ENCODE assay signal across 10 mouse cellular contexts in genomic region chr8:84732996-84733395, GRCm38 (mm10). TPM values are rescaled to one million over a fixed set of nuclear protein-coding genes. Genes with fewer than 3 reads are reported as not detected.
A peak's percentile ranks its signal among the peaks of the same experiment; 100 is the strongest.
DNase-seq lines count a peak whose midpoint lies in the region; ATAC-seq and TF ChIP-seq lines count a peak whose summit lies in the region.
"Had no signal": no experiment of that assay in that cellular context is flagged by ENCODE, and none has a peak within 500 bp of the region (broad histone marks: within the 10 kb centered on the region; RNA-seq: fewer than 3 reads in every experiment).

No protein-coding gene starts in this region.

- H3K9me3 ChIP-seq in kidney, postnatal 0 days (replicated peaks; ENCODE audit: low read length), result no peaks in the 10 kb centered on the region
- H3K9me3 ChIP-seq in embryonic facial prominence, embryonic 14.5 days (ENCODE audit: control insufficient read depth, low read length), result no peaks in the 10 kb centered on the region
- H3K9me3 ChIP-seq in forebrain, embryonic 16.5 days (ENCODE audit: control insufficient read depth, low read length), result no peaks in the 10 kb centered on the region
- no peaks in the 10 kb centered on the region for H3K9me3 ChIP-seq in liver, embryonic 15.5 days (replicated peaks)

- no peak overlapping the region for H3K4me3 ChIP-seq in kidney, postnatal 0 days (replicated peaks; ENCODE audit: low read depth, low read length)
- H3K4me3 ChIP-seq in embryonic facial prominence, embryonic 14.5 days (ENCODE audit: low read depth, low read length), result no peak overlapping the region
- H3K4me3 ChIP-seq in forebrain, embryonic 16.5 days (replicated peaks; ENCODE audit: low read length), result no peak overlapping the region
- no peak overlapping the region for H3K4me3 ChIP-seq in liver, embryonic 15.5 days (replicated peaks)
- H3K4me3 ChIP-seq: erythroblast, embryonic 14.5 days had no signal

- TF ChIP-seq CTCF in kidney, postnatal 0 days (IDR thresholded peaks at IDR 0.05; ENCODE audit: low read depth), result no peak

- DNase-seq in kidney, postnatal 0 days (ENCODE audit: low spot score), result peak; percentile 76
- no peak for DNase-seq in kidney, adult 11 months
- peak; percentile 28 for DNase-seq in embryonic facial prominence, embryonic 14.5 days (ENCODE audit: low spot score)
- DNase-seq in thymus, adult 18-20 months, result no peak
- no peak for DNase-seq in cerebellum, postnatal 14 days
- no peak for DNase-seq in left cerebral cortex, adult 9 months (ENCODE audit: low spot score in 2 of 2)

- H3K9ac ChIP-seq in kidney, postnatal 0 days (ENCODE audit: low read depth, low read length), result no peak overlapping the region
- peak overlapping the region; percentile 7; the same call in 1 of the 2 replicates for H3K9ac ChIP-seq in embryonic facial prominence, embryonic 14.5 days (ENCODE audit: low read depth, low read length)
- H3K9ac ChIP-seq in forebrain, embryonic 16.5 days (replicated peaks; ENCODE audit: low read depth, low read length), result peak overlapping the region; percentile 15; the same call in 1 of the 2 replicates
- H3K9ac ChIP-seq in liver, embryonic 15.5 days, result no peak overlapping the region

- peak; percentile 30; the same call in 1 of the 2 replicates for ATAC-seq in kidney, postnatal 0 days (replicated peaks; ENCODE audit: low FRiP score, low read depth)
- ATAC-seq in embryonic facial prominence, embryonic 14.5 days (ENCODE audit: low read depth), result peak; percentile 22; the same call in 1 of the 2 replicates
- ATAC-seq in forebrain, embryonic 16.5 days, result no peak
- ATAC-seq in liver, embryonic 15.5 days (ENCODE audit: insufficient read depth), result no peak
- ATAC-seq: inflammation-experienced regulatory T-cells, adult 6 months had no signal

- no peaks in the 10 kb centered on the region for H3K27me3 ChIP-seq in kidney, postnatal 0 days (ENCODE audit: insufficient read depth, low read length)
- no peaks in the 10 kb centered on the region for H3K27me3 ChIP-seq in embryonic facial prominence, embryonic 14.5 days (replicated peaks; ENCODE audit: control insufficient read depth, insufficient read depth, low read length)
- H3K27me3 ChIP-seq in forebrain, embryonic 16.5 days (replicated peaks; ENCODE audit: control insufficient read depth, insufficient read depth, low read length), result no peaks in the 10 kb centered on the region
- H3K27me3 ChIP-seq in liver, embryonic 15.5 days, result peaks cover 23% of the 10 kb centered on the region

- H3K27ac ChIP-seq in kidney, postnatal 0 days, result no peak overlapping the region
- peak overlapping the region; percentile 57 for H3K27ac ChIP-seq in embryonic facial prominence, embryonic 14.5 days (replicated peaks; ENCODE audit: low read depth, low read length)
- peak overlapping the region; percentile 68 for H3K27ac ChIP-seq in forebrain, embryonic 16.5 days (ENCODE audit: low read length)
- peak overlapping the region; percentile 98 for H3K27ac ChIP-seq in liver, embryonic 15.5 days (replicated peaks)

- H3K36me3 ChIP-seq in kidney, postnatal 0 days (ENCODE audit: insufficient read depth, low read length), result no peaks in the 10 kb centered on the region
- peaks cover 6% of the 10 kb centered on the region; the same call in 1 of the 2 replicates for H3K36me3 ChIP-seq in embryonic facial prominence, embryonic 14.5 days (ENCODE audit: control insufficient read depth, insufficient read depth, low read length)
- H3K36me3 ChIP-seq in forebrain, embryonic 16.5 days (ENCODE audit: control insufficient read depth, insufficient read depth), result no peaks in the 10 kb centered on the region
- no peaks in the 10 kb centered on the region for H3K36me3 ChIP-seq in liver, embryonic 15.5 days (replicated peaks)

- peaks cover 36% of the 10 kb centered on the region for H3K4me1 ChIP-seq in kidney, postnatal 0 days (replicated peaks; ENCODE audit: insufficient read depth, low read length)
- peaks cover 53% of the 10 kb centered on the region for H3K4me1 ChIP-seq in embryonic facial prominence, embryonic 14.5 days (ENCODE audit: control insufficient read depth, insufficient read depth, low read length)
- peaks cover 95% of the 10 kb centered on the region for H3K4me1 ChIP-seq in forebrain, embryonic 16.5 days (replicated peaks; ENCODE audit: control insufficient read depth, insufficient read depth, low read length)
- H3K4me1 ChIP-seq in liver, embryonic 15.5 days (replicated peaks), result peaks cover 89% of the 10 kb centered on the region

- no peak overlapping the region for H3K4me2 ChIP-seq in kidney, postnatal 0 days (ENCODE audit: low read length)
- H3K4me2 ChIP-seq in embryonic facial prominence, embryonic 14.5 days (ENCODE audit: low read depth, low read length), result 0 out of 2 replicates have a peak overlapping the region, but pooled peaks have one; percentile 11
- no peak overlapping the region for H3K4me2 ChIP-seq in forebrain, embryonic 16.5 days (ENCODE audit: low read length)
- no peak overlapping the region for H3K4me2 ChIP-seq in liver, embryonic 15.5 days

- WGBS in kidney, postnatal 0 days, result 30% methylated on average over 6 of the region's 6 CpGs
- 14% methylated on average over 5 of the region's 6 CpGs for WGBS in embryonic facial prominence, embryonic 14.5 days
- WGBS in forebrain, embryonic 16.5 days, result 49% methylated on average over 6 of the region's 6 CpGs
- 68% methylated on average over 6 of the region's 6 CpGs for WGBS in liver, embryonic 15.5 days (ENCODE audit: insufficient replicate concordance)

RNA-seq across cellular contexts. Expression of gene G430095P16Rik, which starts 10.2 kb away (rescaled TPM):
- 1.9 and 2.5 TPM in 2 replicates for polyA plus RNA-seq in kidney, postnatal 0 days (2015; fragmentation: Nextera tagmentation; extraction: Ambion mirVana)
- polyA plus RNA-seq in embryonic facial prominence, embryonic 14.5 days (2014; fragmentation: Nextera tagmentation; extraction: Ambion mirVana), result 2.0 and 2.7 TPM in 2 replicates
- 2.0 and 2.2 TPM in 2 replicates for polyA plus RNA-seq in forebrain, embryonic 16.5 days (2015; fragmentation: Nextera tagmentation; extraction: Ambion mirVana)
- polyA plus RNA-seq in liver, embryonic 15.5 days (2015; fragmentation: Nextera tagmentation; extraction: Ambion mirVana), result 8.1 and 8.7 TPM in 2 replicates

RNA-seq across cellular contexts. Expression of gene Lyl1, which starts 31.7 kb away (rescaled TPM):
- polyA plus RNA-seq in kidney, postnatal 0 days (2015; fragmentation: Nextera tagmentation; extraction: Ambion mirVana), result 6.1 and 6.4 TPM in 2 replicates
- 5.8 and 6.8 TPM in 2 replicates for polyA plus RNA-seq in embryonic facial prominence, embryonic 14.5 days (2014; fragmentation: Nextera tagmentation; extraction: Ambion mirVana)
- polyA plus RNA-seq in forebrain, embryonic 16.5 days (2015; fragmentation: Nextera tagmentation; extraction: Ambion mirVana), result 2.6 and 2.9 TPM in 2 replicates
- 55.3 and 58.3 TPM in 2 replicates for polyA plus RNA-seq in liver, embryonic 15.5 days (2015; fragmentation: Nextera tagmentation; extraction: Ambion mirVana)

RNA-seq across cellular contexts. Expression of gene Nacc1, which starts 45.3 kb away (rescaled TPM):
- 15.9 and 16.1 TPM in 2 replicates for polyA plus RNA-seq in kidney, postnatal 0 days (2015; fragmentation: Nextera tagmentation; extraction: Ambion mirVana)
- polyA plus RNA-seq in embryonic facial prominence, embryonic 14.5 days (2014; fragmentation: Nextera tagmentation; extraction: Ambion mirVana), result 19.7 and 20.1 TPM in 2 replicates
- polyA plus RNA-seq in forebrain, embryonic 16.5 days (2015; fragmentation: Nextera tagmentation; extraction: Ambion mirVana), result 15.5 and 15.7 TPM in 2 replicates
- polyA plus RNA-seq in liver, embryonic 15.5 days (2015; fragmentation: Nextera tagmentation; extraction: Ambion mirVana), result 6.2 and 7.2 TPM in 2 replicates

RNA-seq across cellular contexts. Expression of gene Trmt1, which starts 46.9 kb away (rescaled TPM):
- 55.3 and 56.1 TPM in 2 replicates for polyA plus RNA-seq in kidney, postnatal 0 days (2015; fragmentation: Nextera tagmentation; extraction: Ambion mirVana)
- 55.8 and 73.2 TPM in 2 replicates for polyA plus RNA-seq in embryonic facial prominence, embryonic 14.5 days (2014; fragmentation: Nextera tagmentation; extraction: Ambion mirVana)
- 63.4 and 73.3 TPM in 2 replicates for polyA plus RNA-seq in forebrain, embryonic 16.5 days (2015; fragmentation: Nextera tagmentation; extraction: Ambion mirVana)
- 27.9 and 36.1 TPM in 2 replicates for polyA plus RNA-seq in liver, embryonic 15.5 days (2015; fragmentation: Nextera tagmentation; extraction: Ambion mirVana)

Comparison
In these comparisons a context has a peak if more than half of its experiments do, and no peak if none do; other contexts are left out.
1. DNase-seq: peak in kidney, postnatal 0 days (single experiment) and embryonic facial prominence, embryonic 14.5 days (single experiment); none in kidney, adult 11 months (single experiment), thymus, adult 18-20 months (0 of 2), cerebellum, postnatal 14 days (0 of 2) and left cerebral cortex, adult 9 months (0 of 2).
2. ATAC-seq: peak in kidney, postnatal 0 days (single experiment) and embryonic facial prominence, embryonic 14.5 days (single experiment); none in forebrain, embryonic 16.5 days (single experiment) and liver, embryonic 15.5 days (single experiment).
3. H3K9ac ChIP-seq: peak in embryonic facial prominence, embryonic 14.5 days (single experiment) and forebrain, embryonic 16.5 days (single experiment); none in kidney, postnatal 0 days (single experiment) and liver, embryonic 15.5 days (single experiment).